Mouse (Mus musculus): ENCODE data around the gene Dnajc2. TPM values are rescaled to one million over a fixed set of nuclear protein-coding genes. Genes with fewer than 3 reads are reported as not detected.

The Dnajc2 gene
- polyA plus RNA-seq, 1 experiment from 2014 or later = 47.5 TPM

DNA sequence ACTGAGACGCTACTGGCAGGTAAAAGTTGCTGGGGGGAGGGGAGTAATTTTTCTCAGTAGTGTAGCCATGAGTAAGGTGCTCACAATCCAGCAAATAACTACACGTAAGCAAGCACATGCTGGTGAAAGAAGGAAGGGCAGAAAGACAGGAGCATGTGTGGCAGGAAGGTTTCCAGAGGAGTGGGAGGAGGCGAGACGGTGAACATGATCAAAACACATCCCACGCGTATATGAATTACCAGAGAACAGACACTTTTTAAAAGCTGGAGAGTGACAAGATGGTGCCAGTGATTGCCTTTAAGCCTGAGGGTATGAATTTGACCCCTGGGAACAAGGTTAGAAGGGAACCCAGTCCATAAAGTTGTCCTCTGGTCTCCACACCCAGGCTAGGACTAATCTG is 15.2 kb downstream of the Dnajc2 start:
- H3K9me3 ChIP-seq (replicated peaks; ENCODE audit: control insufficient read depth, low read length) = no peaks in the 10 kb centered on the region
- no peak overlapping the region for H3K4me3 ChIP-seq (ENCODE audit: low read length)
- no peak overlapping the region for H3K4me2 ChIP-seq (ENCODE audit: low read depth, low read length)
- H3K27ac ChIP-seq (ENCODE audit: low read length) = no peak overlapping the region
- no peaks in the 10 kb centered on the region for H3K4me1 ChIP-seq (ENCODE audit: control insufficient read depth, insufficient read depth, low read length)
- no peak overlapping the region for H3K9ac ChIP-seq (ENCODE audit: low read length)
- ATAC-seq (replicated peaks; ENCODE audit: extremely low read depth, insufficient read depth, low FRiP score) = no peak
- no peaks in the 10 kb centered on the region for H3K27me3 ChIP-seq (ENCODE audit: control insufficient read depth, insufficient read depth, low read length)
- peaks cover 57% of the 10 kb centered on the region for H3K36me3 ChIP-seq (ENCODE audit: control insufficient read depth, insufficient read depth)
- WGBS = 84% methylated on average over 6 of the region's 6 CpGs

DNA sequence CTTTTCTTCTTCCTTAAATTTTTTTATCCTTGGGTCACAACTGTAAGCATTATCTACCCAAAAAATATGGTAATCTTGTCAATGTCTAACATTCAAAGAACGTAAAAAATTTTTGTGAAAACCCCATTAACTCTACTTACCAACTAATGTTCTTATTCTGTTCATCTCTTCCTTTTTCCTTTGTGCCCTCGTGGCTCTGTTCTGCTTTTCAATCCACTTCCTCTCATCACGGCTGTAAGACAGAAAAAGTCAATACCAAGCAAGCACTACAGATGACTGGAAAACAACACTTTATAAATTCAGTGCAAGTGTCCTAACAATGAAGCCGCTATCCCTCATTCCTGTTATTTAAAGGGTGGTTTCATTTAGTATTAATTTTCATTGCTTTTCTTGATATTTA is 16.5 kb downstream of the Dnajc2 start:
- H3K9me3 ChIP-seq (replicated peaks; ENCODE audit: control insufficient read depth, low read length) = no peaks in the 10 kb centered on the region
- H3K9ac ChIP-seq (ENCODE audit: low read length) = no peak overlapping the region
- H3K27ac ChIP-seq (ENCODE audit: low read length) = no peak overlapping the region
- peaks cover 58% of the 10 kb centered on the region for H3K36me3 ChIP-seq (ENCODE audit: control insufficient read depth, insufficient read depth)
- WGBS = 85% methylated on average over 4 of the region's 4 CpGs
- no peak overlapping the region for H3K4me3 ChIP-seq (ENCODE audit: low read length)
- no peaks in the 10 kb centered on the region for H3K27me3 ChIP-seq (ENCODE audit: control insufficient read depth, insufficient read depth, low read length)
- ATAC-seq (replicated peaks; ENCODE audit: extremely low read depth, insufficient read depth, low FRiP score) = no peak
- H3K4me2 ChIP-seq (ENCODE audit: low read depth, low read length) = no peak overlapping the region
- no peaks in the 10 kb centered on the region for H3K4me1 ChIP-seq (ENCODE audit: control insufficient read depth, insufficient read depth, low read length)

DNA sequence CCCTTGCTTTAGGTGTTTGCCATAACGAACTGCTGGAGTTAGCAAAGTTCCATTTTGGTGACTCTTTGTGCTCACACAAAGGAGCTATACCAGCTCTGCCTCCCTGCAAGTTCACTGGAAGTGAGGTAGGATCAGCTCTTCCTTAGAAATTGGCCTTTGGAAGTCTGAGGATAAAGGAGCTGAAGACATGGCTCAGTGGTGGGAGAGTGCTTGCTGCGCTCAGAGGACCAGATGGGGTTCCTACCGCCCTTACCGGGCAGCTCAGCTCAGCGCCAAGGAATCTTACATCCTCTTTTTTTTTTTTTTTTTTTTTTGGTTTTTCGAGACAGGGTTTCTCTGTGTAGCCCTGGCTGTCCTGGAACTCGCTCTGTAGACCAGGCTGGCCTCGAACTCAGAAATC is 39.1 kb downstream of the Dnajc2 start:
- no peak for ATAC-seq (replicated peaks; ENCODE audit: extremely low read depth, insufficient read depth, low FRiP score)
- WGBS = 95% methylated on average over 6 of the region's 8 CpGs
- Histone ChIP-seq H3K27me3 (ENCODE audit: control insufficient read depth, insufficient read depth, low read length) (no peaks in the 10 kb centered on the region), H3K27ac (ENCODE audit: low read length) (no peak overlapping the region), H3K36me3 (ENCODE audit: control insufficient read depth, insufficient read depth) (peaks cover 76% of the 10 kb centered on the region), H3K4me2 (ENCODE audit: low read depth, low read length) (no peak overlapping the region), H3K9me3 (replicated peaks; ENCODE audit: control insufficient read depth, low read length) (no peaks in the 10 kb centered on the region), H3K4me3 (ENCODE audit: low read length) (no peak overlapping the region), H3K4me1 (ENCODE audit: control insufficient read depth, insufficient read depth, low read length) (no peaks in the 10 kb centered on the region), H3K9ac (ENCODE audit: low read length) (no peak overlapping the region)

DNA sequence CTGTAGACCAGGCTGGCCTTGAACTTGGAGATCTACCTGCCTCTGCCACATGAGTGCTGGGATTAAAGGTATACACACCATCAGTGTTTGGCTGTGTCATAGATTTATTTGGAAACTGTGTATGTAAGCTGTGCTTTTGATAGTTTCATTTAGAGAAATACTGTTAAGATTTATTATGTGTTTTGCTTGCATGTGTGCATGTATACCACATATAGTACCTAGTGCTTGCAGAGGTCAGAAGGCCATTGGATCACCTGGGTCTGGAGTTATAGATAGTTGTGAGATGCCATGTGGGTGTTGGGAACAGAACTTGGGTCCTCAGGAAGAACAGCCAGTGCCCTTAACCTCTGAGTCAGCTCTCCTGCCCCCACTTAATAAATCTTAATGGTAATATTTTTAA is 40.4 kb downstream of the Dnajc2 start:
- Histone ChIP-seq H3K4me3 (ENCODE audit: low read length) (no peak overlapping the region), H3K27ac (ENCODE audit: low read length) (no peak overlapping the region), H3K9ac (ENCODE audit: low read length) (no peak overlapping the region), H3K9me3 (replicated peaks; ENCODE audit: control insufficient read depth, low read length) (no peaks in the 10 kb centered on the region), H3K4me1 (ENCODE audit: control insufficient read depth, insufficient read depth, low read length) (no peaks in the 10 kb centered on the region), H3K27me3 (ENCODE audit: control insufficient read depth, insufficient read depth, low read length) (no peaks in the 10 kb centered on the region), H3K36me3 (ENCODE audit: control insufficient read depth, insufficient read depth) (peaks cover 83% of the 10 kb centered on the region), H3K4me2 (ENCODE audit: low read depth, low read length) (no peak overlapping the region)
- ATAC-seq (replicated peaks; ENCODE audit: extremely low read depth, insufficient read depth, low FRiP score) = no peak

DNA sequence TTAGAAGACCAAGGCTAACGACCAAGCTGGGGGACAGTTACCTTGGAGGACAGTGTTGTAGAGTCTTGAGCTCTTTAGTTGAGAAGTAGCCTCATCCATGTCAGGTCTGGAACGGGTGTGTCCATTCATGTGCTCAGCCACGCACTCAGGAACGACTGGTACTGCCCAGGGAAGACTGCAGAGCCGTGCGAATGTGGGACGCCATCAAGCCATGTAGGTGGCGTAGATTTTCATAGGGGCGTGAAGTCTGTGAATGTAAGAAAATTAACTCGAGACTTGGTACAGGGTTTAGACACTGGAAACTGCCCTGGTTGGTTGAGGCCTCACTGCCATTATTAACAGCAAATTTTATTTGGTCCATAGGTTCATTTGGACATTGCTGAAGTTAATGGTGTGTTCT is 41.4 kb downstream of the Dnajc2 start:
- Histone ChIP-seq H3K4me1 (ENCODE audit: control insufficient read depth, insufficient read depth, low read length) (no peaks in the 10 kb centered on the region), H3K4me2 (ENCODE audit: low read depth, low read length) (no peak overlapping the region), H3K4me3 (ENCODE audit: low read length) (no peak overlapping the region), H3K9ac (ENCODE audit: low read length) (no peak overlapping the region), H3K27me3 (ENCODE audit: control insufficient read depth, insufficient read depth, low read length) (no peaks in the 10 kb centered on the region), H3K27ac (ENCODE audit: low read length) (no peak overlapping the region), H3K36me3 (ENCODE audit: control insufficient read depth, insufficient read depth) (peaks cover 77% of the 10 kb centered on the region), H3K9me3 (replicated peaks; ENCODE audit: control insufficient read depth, low read length) (no peaks in the 10 kb centered on the region)
- no peak for ATAC-seq (replicated peaks; ENCODE audit: extremely low read depth, insufficient read depth, low FRiP score)
- 94% methylated on average over 10 of the region's 10 CpGs for WGBS

DNA sequence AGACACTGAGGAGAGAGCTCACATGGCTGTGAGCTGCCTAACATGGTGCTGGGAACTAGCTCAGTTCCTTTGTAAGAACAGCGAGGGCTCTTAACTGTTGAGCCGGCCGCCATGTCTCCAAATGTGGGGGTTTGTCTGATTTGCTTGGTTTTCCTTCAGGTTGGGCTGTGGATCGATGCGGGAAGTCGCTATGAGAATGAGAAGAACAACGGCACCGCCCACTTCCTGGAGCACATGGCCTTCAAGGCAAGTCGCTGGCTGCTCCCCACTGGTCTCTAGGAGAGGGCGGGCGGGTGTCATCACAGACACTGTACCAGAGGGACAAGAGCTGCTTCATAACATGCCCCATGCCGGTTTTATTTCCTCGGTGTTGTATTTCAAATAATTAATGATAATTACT is 45.2 kb downstream of the Dnajc2 start:
- Histone ChIP-seq H3K9ac (ENCODE audit: low read length) (no peak overlapping the region), H3K9me3 (replicated peaks; ENCODE audit: control insufficient read depth, low read length) (no peaks in the 10 kb centered on the region), H3K36me3 (ENCODE audit: control insufficient read depth, insufficient read depth) (peaks cover 46% of the 10 kb centered on the region), H3K4me3 (ENCODE audit: low read length) (no peak overlapping the region), H3K4me1 (ENCODE audit: control insufficient read depth, insufficient read depth, low read length) (peaks cover 11% of the 10 kb centered on the region), H3K27me3 (ENCODE audit: control insufficient read depth, insufficient read depth, low read length) (no peaks in the 10 kb centered on the region), H3K27ac (ENCODE audit: low read length) (no peak overlapping the region), H3K4me2 (ENCODE audit: low read depth, low read length) (no peak overlapping the region)
- WGBS = 89% methylated on average over 13 of the region's 13 CpGs
- no peak for ATAC-seq (replicated peaks; ENCODE audit: extremely low read depth, insufficient read depth, low FRiP score)

DNA sequence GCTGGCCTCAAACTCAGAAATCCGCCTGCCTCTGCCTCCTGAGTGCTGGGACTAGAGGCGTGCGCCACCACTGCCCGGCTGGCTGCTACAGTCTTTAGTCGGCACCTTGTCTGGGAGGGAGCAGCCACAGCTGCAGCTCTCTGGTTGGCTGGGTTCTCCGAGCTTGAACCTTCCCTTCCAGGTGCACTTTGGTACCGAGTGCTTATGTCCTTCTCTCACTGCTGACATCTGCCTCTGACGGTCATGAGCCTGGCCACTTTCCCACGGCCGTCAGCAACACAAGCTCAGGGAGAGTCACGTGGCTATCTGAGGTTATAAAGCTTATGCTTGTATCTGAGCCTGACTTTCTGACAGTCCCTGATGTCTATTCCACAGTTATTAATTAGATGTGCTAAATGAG is 45.9 kb downstream of the Dnajc2 start:
- no peak overlapping the region for H3K9ac ChIP-seq (ENCODE audit: low read length)
- no peak overlapping the region for H3K27ac ChIP-seq (ENCODE audit: low read length)
- ATAC-seq (replicated peaks; ENCODE audit: extremely low read depth, insufficient read depth, low FRiP score) = no peak
- no peak overlapping the region for H3K4me2 ChIP-seq (ENCODE audit: low read depth, low read length)
- H3K27me3 ChIP-seq (ENCODE audit: control insufficient read depth, insufficient read depth, low read length) = no peaks in the 10 kb centered on the region
- WGBS = 86% methylated on average over 11 of the region's 11 CpGs
- peaks cover 11% of the 10 kb centered on the region for H3K4me1 ChIP-seq (ENCODE audit: control insufficient read depth, insufficient read depth, low read length)
- peaks cover 39% of the 10 kb centered on the region for H3K36me3 ChIP-seq (ENCODE audit: control insufficient read depth, insufficient read depth)
- H3K9me3 ChIP-seq (replicated peaks; ENCODE audit: control insufficient read depth, low read length) = no peaks in the 10 kb centered on the region
- no peak overlapping the region for H3K4me3 ChIP-seq (ENCODE audit: low read length)

DNA sequence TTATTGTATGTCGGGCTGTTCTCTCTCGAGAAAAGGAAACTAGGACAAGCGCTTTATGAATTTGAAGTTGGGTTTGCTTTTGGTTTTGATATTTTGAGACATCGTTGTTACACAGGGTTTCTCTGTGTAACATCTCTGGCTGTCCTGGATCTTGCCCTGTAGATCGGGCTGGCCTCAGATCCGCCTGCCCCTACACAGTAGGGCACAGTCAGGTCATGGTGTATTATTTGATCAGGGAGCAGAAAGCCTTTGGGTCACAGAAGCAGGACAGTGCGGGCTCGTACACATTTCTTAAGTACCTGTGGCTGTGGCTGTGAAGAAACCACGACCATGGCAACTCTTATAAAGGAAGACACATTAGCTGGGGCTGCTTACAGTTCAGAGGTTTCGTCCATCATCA is 47.4 kb downstream of the Dnajc2 start:
- Histone ChIP-seq H3K4me2 (ENCODE audit: low read depth, low read length) (peak overlapping the region; percentile 96), H3K4me3 (ENCODE audit: low read length) (peak overlapping the region; percentile 83), H3K27ac (ENCODE audit: low read length) (no peak overlapping the region; the same call in 1 of the 2 replicates), H3K36me3 (ENCODE audit: control insufficient read depth, insufficient read depth) (peaks cover 25% of the 10 kb centered on the region), H3K27me3 (ENCODE audit: control insufficient read depth, insufficient read depth, low read length) (no peaks in the 10 kb centered on the region), H3K9ac (ENCODE audit: low read length) (peak overlapping the region; percentile 91), H3K9me3 (replicated peaks; ENCODE audit: control insufficient read depth, low read length) (no peaks in the 10 kb centered on the region), H3K4me1 (ENCODE audit: control insufficient read depth, insufficient read depth, low read length) (peaks cover 11% of the 10 kb centered on the region)
- 19% methylated on average over 10 of the region's 10 CpGs for WGBS
- ATAC-seq (replicated peaks; ENCODE audit: extremely low read depth, insufficient read depth, low FRiP score) = no peak

DNA sequence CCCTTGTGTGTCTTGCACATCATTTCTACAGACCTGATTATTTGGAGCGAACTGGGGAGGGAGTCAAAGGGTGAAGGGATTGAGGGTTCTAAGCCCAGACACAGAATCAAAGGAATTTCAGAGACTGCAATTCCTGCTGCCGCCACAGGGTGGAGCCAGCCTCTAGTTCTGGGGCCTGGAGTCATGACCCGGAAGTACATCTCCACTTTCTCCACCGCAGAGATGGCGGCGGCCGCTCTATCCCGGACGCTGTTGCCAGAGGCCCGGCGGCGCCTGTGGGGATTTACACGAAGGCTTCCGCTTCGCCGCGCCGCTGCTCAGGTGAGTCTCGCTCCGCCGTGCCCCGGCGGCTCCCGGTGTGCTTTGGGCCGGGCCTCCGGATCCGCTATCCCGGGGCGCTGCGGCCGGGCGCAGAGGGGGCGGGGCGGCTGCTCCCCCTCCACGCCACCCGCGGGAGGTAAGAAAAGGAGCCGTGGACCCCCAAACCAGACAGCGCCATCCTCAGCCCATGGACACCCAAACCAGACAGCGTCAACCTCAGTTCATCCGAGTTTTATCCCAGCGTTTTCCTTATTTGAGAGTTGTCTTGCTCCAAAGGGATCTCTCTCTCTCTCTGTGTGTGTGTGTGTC is 48.0 kb downstream of the Dnajc2 start, which contains the start of gene Pmpcb:
Gene Pmpcb, plus strand, starts transcription at position 186 of the 630 bp plus-strand sequence.
- H3K4me2 ChIP-seq (ENCODE audit: low read depth, low read length) = peak within 1 kb of the TSS; percentile 96
- peak within 1 kb of the TSS; percentile 83 for H3K4me3 ChIP-seq (ENCODE audit: low read length)
- H3K4me1 ChIP-seq (ENCODE audit: control insufficient read depth, insufficient read depth, low read length) = peaks cover 14% of the 10 kb centered on the region
- peak within 1 kb of the TSS; percentile 91 for H3K9ac ChIP-seq (ENCODE audit: low read length)
- peak; percentile 62 for ATAC-seq (replicated peaks; ENCODE audit: extremely low read depth, insufficient read depth, low FRiP score)
- no peaks in the 10 kb centered on the region for H3K27me3 ChIP-seq (ENCODE audit: control insufficient read depth, insufficient read depth, low read length)
- peak within 1 kb of the TSS; percentile 54; the same call in 1 of the 2 replicates for H3K27ac ChIP-seq (ENCODE audit: low read length)
- peaks cover 23% of the 10 kb centered on the region for H3K36me3 ChIP-seq (ENCODE audit: control insufficient read depth, insufficient read depth)
- H3K9me3 ChIP-seq (replicated peaks; ENCODE audit: control insufficient read depth, low read length) = no peaks in the 10 kb centered on the region
- under 1% methylated on average over 42 of the region's 42 CpGs for WGBS

Data from heart, embryonic 16.5 days (tissue).